Mouse (Mus musculus): ENCODE results near the gene Fchsd2.

GRCm38 (mm10) chr7:101084816-101085456 is 7.7 kb upstream of the Fchsd2 start:
- TF ChIP-seq CTCF (IDR thresholded peaks at IDR 0.05; ENCODE audit: low read depth, low read length): no peak
- TF ChIP-seq POLR2A (IDR thresholded peaks at IDR 0.05; ENCODE audit: borderline replicate concordance, low read depth, low read length): no peak

Data from bone marrow macrophage, adult 2 months (primary cell).